Mouse (Mus musculus): Measurements from ENCODE around the gene Klf9. TPM values are rescaled to one million over a fixed set of nuclear protein-coding genes. Genes with fewer than 3 reads are reported as not detected.

The Klf9 gene
- 5.6 and 6.1 TPM in 2 replicates for polyA plus RNA-seq (2015; fragmentation: Nextera tagmentation; extraction: Ambion mirVana)

- Histone ChIP-seq H3K36me3 (no peaks in the 10 kb centered on the region), H3K27ac (peak within 1 kb of the TSS; percentile 93), H3K9me3 (no peaks in the 10 kb centered on the region), H3K27me3 (peaks cover 26% of the 10 kb centered on the region), H3K4me3 (peak within 1 kb of the TSS; percentile 57), H3K4me1 (peaks cover 36% of the 10 kb centered on the region), H3K9ac (peak within 1 kb of the TSS; percentile 58), H3K4me2 (peak within 1 kb of the TSS; percentile 94)
- under 1% methylated on average over 52 of the region's 52 CpGs for WGBS
- peak; percentile 92 for ATAC-seq (ENCODE audit: borderline replicate concordance, extremely low read depth, low FRiP score, low TSS enrichment)
Measured at GRCm38 (mm10) chr19:23140689-23141317, at the start of gene Klf9. Gene Klf9, plus strand, starts transcription at chr19:23141226.

GRCm38 (mm10) chr19:23091586-23091985 lies 49.4 kb upstream of the Klf9 start:
- ATAC-seq (ENCODE audit: borderline replicate concordance, extremely low read depth, low FRiP score, low TSS enrichment) = no peak
- WGBS = 67% methylated on average over 4 of the region's 4 CpGs

GRCm38 (mm10) chr19:23093548-23093947 lies 47.5 kb upstream of the Klf9 start:
- H3K4me3 ChIP-seq = no peak overlapping the region
- no peak overlapping the region for H3K9ac ChIP-seq
- no peak overlapping the region for H3K27ac ChIP-seq
- no peak for ATAC-seq (ENCODE audit: borderline replicate concordance, extremely low read depth, low FRiP score, low TSS enrichment)
- no peaks in the 10 kb centered on the region for H3K36me3 ChIP-seq
- no peaks in the 10 kb centered on the region for H3K27me3 ChIP-seq
- H3K4me1 ChIP-seq = no peaks in the 10 kb centered on the region
- no peaks in the 10 kb centered on the region for H3K9me3 ChIP-seq
- WGBS = 72% methylated on average over 5 of the region's 5 CpGs
- no peak overlapping the region for H3K4me2 ChIP-seq

More at GRCm38 (mm10) chr19:23091586-23091985, 49.4 kb upstream of the Klf9 start:
- Histone ChIP-seq H3K4me2 (no peak overlapping the region), H3K27ac (no peak overlapping the region), H3K4me3 (no peak overlapping the region), H3K9ac (no peak overlapping the region), H3K36me3 (no peaks in the 10 kb centered on the region), H3K27me3 (no peaks in the 10 kb centered on the region), H3K4me1 (no peaks in the 10 kb centered on the region), H3K9me3 (no peaks in the 10 kb centered on the region)

- H3K4me2 ChIP-seq = no peak overlapping the region
- no peak for ATAC-seq (ENCODE audit: borderline replicate concordance, extremely low read depth, low FRiP score, low TSS enrichment)
- H3K9me3 ChIP-seq = no peaks in the 10 kb centered on the region
- H3K27ac ChIP-seq = no peak overlapping the region
- H3K4me1 ChIP-seq = no peaks in the 10 kb centered on the region
- H3K27me3 ChIP-seq = no peaks in the 10 kb centered on the region
- WGBS = 35% methylated on average over 3 of the region's 3 CpGs
- H3K36me3 ChIP-seq = no peaks in the 10 kb centered on the region
- no peak overlapping the region for H3K9ac ChIP-seq
- no peak overlapping the region for H3K4me3 ChIP-seq
Measured at GRCm38 (mm10) chr19:23094906-23095305, 46.1 kb upstream of the Klf9 start.

- no peaks in the 10 kb centered on the region for H3K27me3 ChIP-seq
- H3K4me3 ChIP-seq = no peak overlapping the region
- no peak overlapping the region for H3K4me2 ChIP-seq
- H3K4me1 ChIP-seq = no peaks in the 10 kb centered on the region
- no peaks in the 10 kb centered on the region for H3K36me3 ChIP-seq
- H3K9ac ChIP-seq = no peak overlapping the region
- 72% methylated on average over 5 of the region's 5 CpGs for WGBS
- H3K9me3 ChIP-seq = no peaks in the 10 kb centered on the region
- no peak overlapping the region for H3K27ac ChIP-seq
- ATAC-seq (ENCODE audit: borderline replicate concordance, extremely low read depth, low FRiP score, low TSS enrichment) = no peak
Measured at GRCm38 (mm10) chr19:23106859-23107258, 34.2 kb upstream of the Klf9 start.

- Histone ChIP-seq H3K4me1 (no peaks in the 10 kb centered on the region), H3K4me2 (no peak overlapping the region), H3K4me3 (no peak overlapping the region), H3K36me3 (no peaks in the 10 kb centered on the region), H3K9me3 (no peaks in the 10 kb centered on the region), H3K27me3 (no peaks in the 10 kb centered on the region), H3K9ac (no peak overlapping the region), H3K27ac (no peak overlapping the region)
- ATAC-seq (ENCODE audit: borderline replicate concordance, extremely low read depth, low FRiP score, low TSS enrichment) = no peak
- WGBS = 35% methylated on average over 2 of the region's 2 CpGs
Measured at GRCm38 (mm10) chr19:23107335-23107734, 33.7 kb upstream of the Klf9 start.

GRCm38 (mm10) chr19:23121875-23122274 lies 19.2 kb upstream of the Klf9 start:
- Histone ChIP-seq H3K9ac (no peak overlapping the region), H3K9me3 (no peaks in the 10 kb centered on the region), H3K4me1 (no peaks in the 10 kb centered on the region), H3K27ac (no peak overlapping the region), H3K4me3 (no peak overlapping the region), H3K27me3 (no peaks in the 10 kb centered on the region), H3K4me2 (no peak overlapping the region), H3K36me3 (no peaks in the 10 kb centered on the region)
- no peak for ATAC-seq (ENCODE audit: borderline replicate concordance, extremely low read depth, low FRiP score, low TSS enrichment)
- WGBS = 20% methylated on average over 10 of the region's 10 CpGs

- Histone ChIP-seq H3K9me3 (no peaks in the 10 kb centered on the region), H3K4me1 (no peaks in the 10 kb centered on the region), H3K36me3 (no peaks in the 10 kb centered on the region), H3K27ac (no peak overlapping the region), H3K27me3 (no peaks in the 10 kb centered on the region), H3K4me2 (no peak overlapping the region), H3K4me3 (no peak overlapping the region), H3K9ac (no peak overlapping the region)
- ATAC-seq (ENCODE audit: borderline replicate concordance, extremely low read depth, low FRiP score, low TSS enrichment) = no peak
- WGBS = 74% methylated on average over 7 of the region's 7 CpGs
Measured at GRCm38 (mm10) chr19:23124023-23124550, 16.9 kb upstream of the Klf9 start.

- 57% methylated on average over 9 of the region's 9 CpGs for WGBS
Measured at GRCm38 (mm10) chr19:23125227-23126150, 15.5 kb upstream of the Klf9 start.

GRCm38 (mm10) chr19:23129908-23130307 lies 11.1 kb upstream of the Klf9 start:
- Histone ChIP-seq H3K27ac (no peak overlapping the region), H3K36me3 (no peaks in the 10 kb centered on the region), H3K4me3 (no peak overlapping the region), H3K4me1 (peaks cover 12% of the 10 kb centered on the region), H3K9me3 (no peaks in the 10 kb centered on the region), H3K4me2 (no peak overlapping the region), H3K9ac (no peak overlapping the region), H3K27me3 (peaks cover 17% of the 10 kb centered on the region)
- WGBS = 93% methylated on average over 2 of the region's 2 CpGs
- ATAC-seq (ENCODE audit: borderline replicate concordance, extremely low read depth, low FRiP score, low TSS enrichment) = no peak

More at GRCm38 (mm10) chr19:23125227-23126150, 15.5 kb upstream of the Klf9 start:
- Histone ChIP-seq H3K4me1 (no peaks in the 10 kb centered on the region), H3K9me3 (no peaks in the 10 kb centered on the region), H3K27ac (no peak overlapping the region), H3K27me3 (no peaks in the 10 kb centered on the region), H3K36me3 (no peaks in the 10 kb centered on the region), H3K4me3 (no peak overlapping the region), H3K9ac (no peak overlapping the region), H3K4me2 (no peak overlapping the region)
- no peak for ATAC-seq (ENCODE audit: borderline replicate concordance, extremely low read depth, low FRiP score, low TSS enrichment)

GRCm38 (mm10) chr19:23132106-23132635 lies 8.9 kb upstream of the Klf9 start:
- H3K4me3 ChIP-seq = no peak overlapping the region
- H3K9ac ChIP-seq = no peak overlapping the region
- no peak overlapping the region for H3K4me2 ChIP-seq
- ATAC-seq (ENCODE audit: borderline replicate concordance, extremely low read depth, low FRiP score, low TSS enrichment) = no peak
- H3K27me3 ChIP-seq = peaks cover 37% of the 10 kb centered on the region
- peaks cover 27% of the 10 kb centered on the region for H3K4me1 ChIP-seq
- no peaks in the 10 kb centered on the region for H3K9me3 ChIP-seq
- no peaks in the 10 kb centered on the region for H3K36me3 ChIP-seq
- no peak overlapping the region for H3K27ac ChIP-seq
- WGBS = 53% methylated on average over 3 of the region's 3 CpGs

Measured in lung, embryonic 15.5 days (tissue).